In the genomic region with DNA sequence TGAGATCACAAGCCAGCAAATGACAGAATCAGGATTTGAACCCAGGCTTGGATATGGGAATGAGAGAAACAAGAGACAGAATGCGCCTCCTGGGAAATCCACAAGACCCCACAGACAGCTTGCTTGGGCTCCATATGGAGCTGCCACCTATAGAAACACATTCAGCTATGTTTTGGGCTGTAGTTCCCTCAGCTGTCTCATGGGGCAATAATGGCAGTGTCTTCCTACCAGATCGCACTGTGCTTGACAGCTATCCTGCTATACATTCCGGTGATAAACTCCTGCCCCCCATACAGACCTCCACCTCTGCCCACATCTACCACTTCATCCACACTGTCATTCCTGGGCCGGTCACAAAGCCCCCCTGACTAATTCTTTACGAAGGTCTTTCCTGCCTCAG, we compare ENCODE assay signal across 18 mouse cellular contexts. TPM values are rescaled to one million over a fixed set of nuclear protein-coding genes. Genes with fewer than 3 reads are reported as not detected.
DNase-seq lines count a peak whose midpoint lies in the region; ATAC-seq and TF ChIP-seq lines count a peak whose summit lies in the region.
"Had no signal": no experiment of that assay in that cellular context is flagged by ENCODE, and none has a peak within 500 bp of the region (broad histone marks: within the 10 kb centered on the region; RNA-seq: fewer than 3 reads in every experiment).

No protein-coding gene starts in this region.

- H3K36me3 ChIP-seq in forebrain, postnatal 0 days (ENCODE audit: insufficient read depth), result no peaks in the 10 kb centered on the region; the same call in 1 of the 2 replicates
- peaks cover 40% of the 10 kb centered on the region for H3K36me3 ChIP-seq in forebrain, embryonic 10.5 days (replicated peaks)
- H3K36me3 ChIP-seq in kidney, postnatal 0 days (ENCODE audit: insufficient read depth, low read length), result no peaks in the 10 kb centered on the region
- no peaks in the 10 kb centered on the region for H3K36me3 ChIP-seq in midbrain, postnatal 0 days (ENCODE audit: insufficient read depth, low read length)
- no peaks in the 10 kb centered on the region for H3K36me3 ChIP-seq in midbrain, embryonic 11.5 days (ENCODE audit: control insufficient read depth, insufficient read depth, low read length)
- H3K36me3 ChIP-seq in stomach, postnatal 0 days (ENCODE audit: control insufficient read depth, insufficient read depth, low read length), result no peaks in the 10 kb centered on the region
- H3K36me3 ChIP-seq: embryonic facial prominence, embryonic 12.5 days; hindbrain, embryonic 13.5 days had no signal

- TF ChIP-seq CTCF in forebrain, postnatal 0 days (IDR thresholded peaks at IDR 0.05; ENCODE audit: low read depth), result peak; percentile 37; the same call in 1 of the 2 replicates
- peak; percentile 19; the same call in 1 of the 2 replicates for TF ChIP-seq CTCF in kidney, postnatal 0 days (IDR thresholded peaks at IDR 0.05; ENCODE audit: low read depth)
- peak; percentile 36; the same call in 1 of the 2 replicates for TF ChIP-seq CTCF in midbrain, postnatal 0 days (IDR thresholded peaks at IDR 0.05)
- peak; percentile 50 for TF ChIP-seq CTCF in stomach, postnatal 0 days (IDR thresholded peaks at IDR 0.05; ENCODE audit: low read depth)

- no peak overlapping the region for H3K9ac ChIP-seq in forebrain, postnatal 0 days
- H3K9ac ChIP-seq in kidney, postnatal 0 days (ENCODE audit: low read depth, low read length), result no peak overlapping the region
- no peak overlapping the region for H3K9ac ChIP-seq in midbrain, postnatal 0 days (replicated peaks; ENCODE audit: low read length, poor library complexity, severe bottlenecking)
- no peak overlapping the region for H3K9ac ChIP-seq in midbrain, embryonic 11.5 days (ENCODE audit: low read length)
- H3K9ac ChIP-seq in stomach, postnatal 0 days (ENCODE audit: low read length), result no peak overlapping the region
- H3K9ac ChIP-seq: embryonic facial prominence, embryonic 12.5 days; hindbrain, embryonic 13.5 days; limb, embryonic 12.5 days had no signal

- no peak overlapping the region for H3K4me2 ChIP-seq in forebrain, postnatal 0 days (ENCODE audit: low read depth)
- H3K4me2 ChIP-seq in kidney, postnatal 0 days (ENCODE audit: low read length), result no peak overlapping the region
- no peak overlapping the region for H3K4me2 ChIP-seq in midbrain, postnatal 0 days (ENCODE audit: low read depth, low read length, poor library complexity, severe bottlenecking)
- no peak overlapping the region for H3K4me2 ChIP-seq in midbrain, embryonic 11.5 days
- H3K4me2 ChIP-seq in stomach, postnatal 0 days (replicated peaks; ENCODE audit: low read depth), result no peak overlapping the region
- H3K4me2 ChIP-seq: embryonic facial prominence, embryonic 12.5 days; hindbrain, embryonic 13.5 days; limb, embryonic 12.5 days had no signal

- TF ChIP-seq EP300 in stomach, postnatal 0 days (optimal IDR thresholded peaks at IDR 0.05), result no peak

- no peaks in the 10 kb centered on the region for H3K9me3 ChIP-seq in forebrain, postnatal 0 days (ENCODE audit: low read length)
- no peaks in the 10 kb centered on the region for H3K9me3 ChIP-seq in forebrain, embryonic 10.5 days
- H3K9me3 ChIP-seq in kidney, postnatal 0 days (replicated peaks; ENCODE audit: low read length), result no peaks in the 10 kb centered on the region
- no peaks in the 10 kb centered on the region for H3K9me3 ChIP-seq in midbrain, postnatal 0 days (ENCODE audit: low read length)
- H3K9me3 ChIP-seq in midbrain, embryonic 11.5 days (ENCODE audit: control insufficient read depth, low read length), result no peaks in the 10 kb centered on the region
- H3K9me3 ChIP-seq in stomach, postnatal 0 days (ENCODE audit: control insufficient read depth, low read length), result no peaks in the 10 kb centered on the region
- H3K9me3 ChIP-seq: embryonic facial prominence, embryonic 12.5 days; hindbrain, embryonic 13.5 days; limb, embryonic 12.5 days; midbrain, embryonic 12.5 days had no signal

- no peak overlapping the region for H3K27ac ChIP-seq in forebrain, postnatal 0 days (ENCODE audit: low read depth, low read length)
- no peak overlapping the region for H3K27ac ChIP-seq in forebrain, embryonic 10.5 days
- H3K27ac ChIP-seq in kidney, postnatal 0 days, result peak overlapping the region; percentile 14; the same call in 1 of the 2 replicates
- no peak overlapping the region for H3K27ac ChIP-seq in midbrain, postnatal 0 days (ENCODE audit: low read depth, low read length)
- H3K27ac ChIP-seq in midbrain, embryonic 11.5 days (ENCODE audit: low read depth, low read length), result no peak overlapping the region
- H3K27ac ChIP-seq in stomach, postnatal 0 days (replicated peaks), result no peak overlapping the region
- H3K27ac ChIP-seq: embryonic facial prominence, embryonic 12.5 days; hindbrain, embryonic 13.5 days; limb, embryonic 12.5 days; macrophage had no signal

- no peak for DNase-seq in forebrain, postnatal 0 days
- no peak for DNase-seq in forebrain, embryonic 10.5 days (ENCODE audit: extremely low spot score, low spot score)
- DNase-seq in kidney, postnatal 0 days (ENCODE audit: low spot score), result no peak
- no peak for DNase-seq in kidney, adult 18-20 months
- no peak for DNase-seq in midbrain, postnatal 0 days (ENCODE audit: low spot score)
- no peak for DNase-seq in midbrain, embryonic 11.5 days (ENCODE audit: low spot score, missing footprints)
- DNase-seq in stomach, postnatal 0 days (ENCODE audit: low spot score), result no peak
- no peak for DNase-seq in right cerebral cortex, postnatal 36 days (ENCODE audit: low spot score in 2 of 2)
- DNase-seq: adrenal gland, postnatal 14 days; cerebellum, adult 8-10 months; spleen, adult 18-20 months; thymus, postnatal 25 days had no signal

- WGBS in forebrain, postnatal 0 days, result 89% methylated on average over 5 of the region's 5 CpGs
- 88% methylated on average over 5 of the region's 5 CpGs for WGBS in forebrain, embryonic 10.5 days
- WGBS in kidney, postnatal 0 days, result 86% methylated on average over 5 of the region's 5 CpGs
- 88% methylated on average over 5 of the region's 5 CpGs for WGBS in midbrain, postnatal 0 days
- 84% methylated on average over 5 of the region's 5 CpGs for WGBS in midbrain, embryonic 11.5 days
- WGBS in stomach, postnatal 0 days, result 85% methylated on average over 5 of the region's 5 CpGs

- H3K27me3 ChIP-seq in forebrain, postnatal 0 days (ENCODE audit: insufficient read depth, low read length), result no peaks in the 10 kb centered on the region
- peaks cover 50% of the 10 kb centered on the region for H3K27me3 ChIP-seq in forebrain, embryonic 10.5 days (ENCODE audit: poor library complexity, severe bottlenecking)
- no peaks in the 10 kb centered on the region for H3K27me3 ChIP-seq in kidney, postnatal 0 days (ENCODE audit: insufficient read depth, low read length)
- H3K27me3 ChIP-seq in midbrain, postnatal 0 days (ENCODE audit: insufficient read depth, low read length), result no peaks in the 10 kb centered on the region
- no peaks in the 10 kb centered on the region for H3K27me3 ChIP-seq in midbrain, embryonic 11.5 days (ENCODE audit: control insufficient read depth, insufficient read depth, low read length)
- H3K27me3 ChIP-seq in stomach, postnatal 0 days (ENCODE audit: control insufficient read depth, insufficient read depth, low read length), result no peaks in the 10 kb centered on the region

- no peak overlapping the region for H3K4me3 ChIP-seq in forebrain, postnatal 0 days (ENCODE audit: low read depth, low read length)
- no peak overlapping the region for H3K4me3 ChIP-seq in forebrain, embryonic 10.5 days
- no peak overlapping the region for H3K4me3 ChIP-seq in kidney, postnatal 0 days (replicated peaks; ENCODE audit: low read depth, low read length)
- no peak overlapping the region for H3K4me3 ChIP-seq in midbrain, postnatal 0 days (ENCODE audit: low read depth, low read length)
- H3K4me3 ChIP-seq in midbrain, embryonic 11.5 days (ENCODE audit: low read depth, low read length), result no peak overlapping the region
- no peak overlapping the region for H3K4me3 ChIP-seq in stomach, postnatal 0 days (ENCODE audit: low read depth, low read length)
- H3K4me3 ChIP-seq: embryonic facial prominence, embryonic 12.5 days; hindbrain, embryonic 13.5 days; limb, embryonic 12.5 days; midbrain, embryonic 12.5 days had no signal

- H3K4me1 ChIP-seq in forebrain, postnatal 0 days (ENCODE audit: insufficient read depth), result peaks cover 15% of the 10 kb centered on the region
- peaks cover 92% of the 10 kb centered on the region for H3K4me1 ChIP-seq in forebrain, embryonic 10.5 days
- H3K4me1 ChIP-seq in kidney, postnatal 0 days (replicated peaks; ENCODE audit: insufficient read depth, low read length), result peaks cover 51% of the 10 kb centered on the region
- H3K4me1 ChIP-seq in midbrain, postnatal 0 days (ENCODE audit: insufficient read depth, low read length), result peaks cover 18% of the 10 kb centered on the region
- H3K4me1 ChIP-seq in midbrain, embryonic 11.5 days (ENCODE audit: control insufficient read depth, insufficient read depth, low read length), result peaks cover 68% of the 10 kb centered on the region
- H3K4me1 ChIP-seq in stomach, postnatal 0 days (replicated peaks; ENCODE audit: control insufficient read depth, insufficient read depth), result peaks cover 19% of the 10 kb centered on the region

- ATAC-seq in forebrain, postnatal 0 days, result no peak
- no peak for ATAC-seq in kidney, postnatal 0 days (replicated peaks; ENCODE audit: low FRiP score, low read depth)
- no peak for ATAC-seq in midbrain, postnatal 0 days (ENCODE audit: low FRiP score)
- ATAC-seq in midbrain, embryonic 11.5 days (ENCODE audit: low FRiP score), result no peak
- ATAC-seq in stomach, postnatal 0 days (ENCODE audit: low FRiP score, low TSS enrichment), result no peak
- ATAC-seq: forebrain, embryonic 16.5 days had no signal

RNA-seq across cellular contexts. Expression of a gene that starts 4.7 kb away (rescaled TPM):
- 17.2 and 24.3 TPM in 2 replicates for total RNA-seq in forebrain, postnatal 0 days (2014; rRNA removed)
- polyA plus RNA-seq in forebrain, postnatal 0 days (2015; fragmentation: Nextera tagmentation; extraction: Ambion mirVana), result 41.2 and 47.7 TPM in 2 replicates
- 60.3 and 70.4 TPM in 2 replicates for polyA plus RNA-seq in forebrain, embryonic 10.5 days (2016; fragmentation: Nextera tagmentation; extraction: Ambion mirVana)
- polyA plus RNA-seq in kidney, postnatal 0 days (2015; fragmentation: Nextera tagmentation; extraction: Ambion mirVana), result 29.0 and 31.1 TPM in 2 replicates
- 25.9 and 28.7 TPM in 2 replicates for total RNA-seq in midbrain, postnatal 0 days (2014; rRNA removed)
- 36.1 and 43.5 TPM in 2 replicates for polyA plus RNA-seq in midbrain, postnatal 0 days (2015; fragmentation: Nextera tagmentation; extraction: Ambion mirVana)
- polyA plus RNA-seq in midbrain, embryonic 11.5 days (2014; fragmentation: Nextera tagmentation; extraction: Ambion mirVana), result 85.9 and 96.4 TPM in 2 replicates
- polyA plus RNA-seq in stomach, postnatal 0 days (2015; fragmentation: Nextera tagmentation; extraction: Ambion mirVana), result 29.9 and 33.7 TPM in 2 replicates

RNA-seq across cellular contexts. Expression of a gene that starts 21.0 kb away (rescaled TPM):
- total RNA-seq in forebrain, postnatal 0 days (2014; rRNA removed), result 0.92 and 2.2 TPM in 2 replicates
- polyA plus RNA-seq in forebrain, postnatal 0 days (2015; fragmentation: Nextera tagmentation; extraction: Ambion mirVana), result 2.0 TPM in 2 replicates
- 0.69 and 0.79 TPM in 2 replicates for polyA plus RNA-seq in forebrain, embryonic 10.5 days (2016; fragmentation: Nextera tagmentation; extraction: Ambion mirVana)
- 24.5 and 27.1 TPM in 2 replicates for polyA plus RNA-seq in kidney, postnatal 0 days (2015; fragmentation: Nextera tagmentation; extraction: Ambion mirVana)
- 2.6 and 3.5 TPM in 2 replicates for total RNA-seq in midbrain, postnatal 0 days (2014; rRNA removed)
- 2.2 and 2.6 TPM in 2 replicates for polyA plus RNA-seq in midbrain, postnatal 0 days (2015; fragmentation: Nextera tagmentation; extraction: Ambion mirVana)
- polyA plus RNA-seq in midbrain, embryonic 11.5 days (2014; fragmentation: Nextera tagmentation; extraction: Ambion mirVana), result 0.64 and 0.88 TPM in 2 replicates
- polyA plus RNA-seq in stomach, postnatal 0 days (2015; fragmentation: Nextera tagmentation; extraction: Ambion mirVana), result 22.2 and 24.9 TPM in 2 replicates
- polyA plus RNA-seq: macrophage had no signal
